Mouse (Mus musculus) bone marrow macrophage, adult 2 months (primary cell): ENCODE measurements around the gene Fndc11.

Experiments used
- CTCF ChIP-seq: IDR thresholded peaks from 2 replicates; pipeline ENCODE4 v1.5.1; 2012; ENCODE audit warnings: low read depth, mild to moderate bottlenecking, low read length, moderate library complexity
- POLR2A ChIP-seq: IDR thresholded peaks from 2 replicates; pipeline ENCODE4 v1.6.1; 2012; ENCODE audit warnings: mild to moderate bottlenecking, low read depth, low read length, borderline replicate concordance

- TF ChIP-seq CTCF (no peak), POLR2A (no peak)
Observed at GRCm38 (mm10) chr2:181253248-181253647, 33.4 kb downstream of the Fndc11 start.
